ENCODE assay signal across 9 mouse cellular contexts in the genomic region with DNA sequence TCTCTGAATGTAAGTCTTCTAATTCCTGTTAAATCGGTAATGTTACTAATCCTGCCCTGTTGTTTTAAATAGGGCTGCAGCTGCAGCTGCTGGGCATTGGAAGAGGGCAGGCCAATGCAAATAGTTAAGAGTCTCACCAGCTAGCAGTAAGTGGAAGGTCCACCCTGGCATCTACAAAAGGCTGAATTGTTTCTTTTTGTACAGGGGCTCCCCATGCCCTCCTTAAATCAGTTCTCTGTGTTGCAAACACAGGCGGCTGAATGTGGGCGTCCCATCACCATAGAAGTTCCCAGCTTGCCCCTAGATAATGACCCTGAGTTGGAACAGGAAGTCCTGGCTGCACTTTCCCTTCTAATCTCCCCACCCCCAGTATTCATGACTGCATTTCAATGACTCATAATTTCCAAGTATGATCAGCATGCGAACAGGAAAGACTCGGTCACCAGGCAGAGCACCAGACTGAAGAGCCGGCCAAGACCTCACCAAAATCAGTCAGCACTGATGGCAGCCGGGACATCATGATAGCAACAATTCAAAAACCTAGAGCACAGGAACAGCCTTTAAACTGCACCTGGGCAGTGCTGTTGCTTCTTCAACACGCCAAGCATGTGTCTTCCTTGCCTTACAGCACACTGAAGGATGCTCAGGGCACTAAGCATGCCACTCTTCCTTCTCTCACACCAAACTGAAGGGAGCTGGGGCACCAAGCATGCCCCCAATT.
DNase-seq lines count a peak whose midpoint lies in the region; ATAC-seq lines count a peak whose summit lies in the region.
"Had no signal": no experiment of that assay in that cellular context is flagged by ENCODE, and none has a peak within 500 bp of the region (broad histone marks: within the 10 kb centered on the region; RNA-seq: fewer than 3 reads in every experiment).

No protein-coding gene starts in this region.

- H3K9ac ChIP-seq in forebrain, embryonic 13.5 days = no peak overlapping the region
- no peak overlapping the region for H3K9ac ChIP-seq in lung, embryonic 15.5 days
- H3K9ac ChIP-seq: neural tube, embryonic 13.5 days had no signal

- no peaks in the 10 kb centered on the region for H3K27me3 ChIP-seq in forebrain, embryonic 13.5 days
- no peaks in the 10 kb centered on the region for H3K27me3 ChIP-seq in lung, embryonic 15.5 days
- H3K27me3 ChIP-seq: neural tube, embryonic 13.5 days had no signal

- H3K4me3 ChIP-seq in forebrain, embryonic 13.5 days = no peak overlapping the region
- H3K4me3 ChIP-seq in lung, embryonic 15.5 days = no peak overlapping the region
- H3K4me3 ChIP-seq: neural tube, embryonic 13.5 days had no signal

- no peak overlapping the region for H3K27ac ChIP-seq in forebrain, embryonic 13.5 days
- H3K27ac ChIP-seq in lung, embryonic 15.5 days = peak overlapping the region; percentile 44; the same call in 1 of the 2 replicates
- H3K27ac ChIP-seq: neural tube, embryonic 13.5 days had no signal

- ATAC-seq in forebrain, embryonic 13.5 days = peak; percentile 68; the same call in 1 of the 2 replicates
- ATAC-seq in lung, embryonic 15.5 days (ENCODE audit: borderline replicate concordance, extremely low read depth, low FRiP score, low TSS enrichment) = peak; percentile 60

- WGBS in forebrain, embryonic 13.5 days = 42% methylated on average over 8 of the region's 8 CpGs
- 34% methylated on average over 8 of the region's 8 CpGs for WGBS in lung, embryonic 15.5 days

- peak; percentile 92 for DNase-seq in 3T3-L1 (ENCODE audit: low read depth, low spot score)
- peak; percentile 89 for DNase-seq in Muller cell, postnatal 12 days (ENCODE audit: inconsistent ontology term)
- DNase-seq in induced T-regulatory cell, adult 2 months (ENCODE audit: low read depth) = peak; percentile 91
- DNase-seq in testis, postnatal 14 days (ENCODE audit: low spot score) = peak; percentile 60
- DNase-seq in retina, postnatal 1 day = no peak
- DNase-seq in cerebellum, postnatal 25 days = no peak

- no peak overlapping the region for H3K4me2 ChIP-seq in forebrain, embryonic 13.5 days
- H3K4me2 ChIP-seq in lung, embryonic 15.5 days = no peak overlapping the region
- H3K4me2 ChIP-seq: neural tube, embryonic 13.5 days had no signal

- H3K9me3 ChIP-seq in forebrain, embryonic 13.5 days (replicated peaks) = no peaks in the 10 kb centered on the region
- H3K9me3 ChIP-seq in lung, embryonic 15.5 days = no peaks in the 10 kb centered on the region
- H3K9me3 ChIP-seq: neural tube, embryonic 13.5 days had no signal

- H3K4me1 ChIP-seq in forebrain, embryonic 13.5 days = peaks cover 12% of the 10 kb centered on the region
- H3K4me1 ChIP-seq in lung, embryonic 15.5 days = peaks cover 15% of the 10 kb centered on the region

- no peaks in the 10 kb centered on the region for H3K36me3 ChIP-seq in forebrain, embryonic 13.5 days (ENCODE audit: poor library complexity, severe bottlenecking)
- no peaks in the 10 kb centered on the region for H3K36me3 ChIP-seq in lung, embryonic 15.5 days
- H3K36me3 ChIP-seq: neural tube, embryonic 13.5 days had no signal

Comparison
In these comparisons a context has a peak if more than half of its experiments do, and no peak if none do; other contexts are left out.
1. DNase-seq: peak in 3T3-L1 (single experiment), Muller cell, postnatal 12 days (single experiment), induced T-regulatory cell, adult 2 months (single experiment) and testis, postnatal 14 days (single experiment); none in retina, postnatal 1 day (single experiment) and cerebellum, postnatal 25 days (0 of 2).